Mouse (Mus musculus) central nervous system, embryonic 18 days (tissue): ENCODE results near the gene Bbip1. TPM values are rescaled to one million over a fixed set of nuclear protein-coding genes. Genes with fewer than 3 reads are reported as not detected.

Experiments used
- polyA plus RNA-seq: library from polyadenylated mRNA; depleted of rRNA; stranded (reverse); fragments of >200 nt; gene quantifications from 2 replicates; pipeline ENCODE4 v1.2.3, GENCODE M21; 2012; rRNA removed

Bbip1 gene
- 147 and 157 TPM in 2 replicates for polyA plus RNA-seq

GRCm38 (mm10) chr19:53943802-53944785 is at the start of gene Bbip1, which contains the start of gene Shoc2:
Bbip1 (minus strand) TSS chr19:53944627.
Shoc2 (plus strand) TSS chr19:53944306.

DNA sequence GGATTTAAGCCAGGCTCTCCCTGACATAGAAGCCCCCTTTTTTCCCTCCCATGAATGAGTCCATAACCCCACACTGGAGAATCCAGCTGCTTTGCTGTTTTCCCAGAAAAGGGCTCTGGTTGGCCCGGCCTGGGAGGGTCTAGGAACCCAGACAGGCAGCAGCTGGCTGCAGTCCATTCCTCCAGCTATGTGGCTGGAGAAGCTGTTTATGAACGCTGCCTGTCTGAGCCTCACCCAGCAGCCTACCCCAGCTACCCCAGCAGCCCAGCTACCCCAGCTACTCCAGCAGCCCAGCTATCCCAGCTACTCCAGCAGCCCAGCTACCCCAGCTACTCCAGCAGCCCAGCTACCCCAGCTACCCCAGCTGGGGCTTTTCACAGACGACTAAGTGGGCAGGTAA is 52.4 kb downstream of the Bbip1 start, which contains the start of gene Pdcd4:
Gene Pdcd4 (plus strand): TSS at position 171 of the 400 bp plus-strand sequence.

Other genes starting within 250 kb of the Bbip1 start
- gene Pdcd4, start 52.4 kb downstream of the Bbip1 start, polyA plus RNA-seq = 32.2 and 33.8 TPM in 2 replicates
- 44.7 and 47.4 TPM in 2 replicates for gene Shoc2, start 321 bp downstream of the Bbip1 start, polyA plus RNA-seq
- gene Adra2a, start 99.5 kb upstream of the Bbip1 start, polyA plus RNA-seq = 11.8 and 11.9 TPM in 2 replicates